Mouse (Mus musculus): Measurements from ENCODE around the gene Ssbp2.
A peak's percentile ranks its signal among the peaks of the same experiment; 100 is the strongest.

The Ssbp2 gene

GRCm38 (mm10) chr13:91725130-91725529, 265.0 kb downstream of the Ssbp2 start:
- peak; percentile 7 for DNase-seq (ENCODE audit: low read depth, low spot score)

GRCm38 (mm10) chr13:91727899-91728298, 267.8 kb downstream of the Ssbp2 start:
- peak; percentile 74 for DNase-seq (ENCODE audit: low read depth, low spot score)

DNA sequence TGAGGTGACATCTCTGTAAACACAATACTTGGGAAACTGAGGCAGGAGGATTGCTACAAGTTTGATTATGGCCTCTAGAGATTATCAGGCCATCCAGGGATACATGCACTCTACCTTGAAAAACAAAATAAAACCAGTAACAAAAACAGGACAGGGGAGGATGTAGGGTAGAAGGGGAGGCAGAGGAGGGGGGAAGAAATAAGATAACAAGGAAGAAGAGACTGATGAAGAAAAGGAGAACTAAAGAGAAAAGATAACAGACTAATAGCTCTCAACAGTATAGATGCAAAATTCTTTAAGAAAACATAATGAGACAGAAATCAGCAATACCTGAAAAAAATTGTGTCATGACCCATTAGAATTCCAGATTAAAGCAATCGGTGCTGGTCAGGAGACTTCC, 277.1 kb downstream of the Ssbp2 start:
- no peak for DNase-seq (ENCODE audit: low read depth, low spot score)

GRCm38 (mm10) chr13:91740851-91741250, 280.8 kb downstream of the Ssbp2 start:
- DNase-seq (ENCODE audit: low read depth, low spot score), result no peak

GRCm38 (mm10) chr13:91741280-91742047, 281.4 kb downstream of the Ssbp2 start, which contains the start of gene Acot12:
Gene Acot12 (plus strand): TSS chr13:91741512.
- DNase-seq (ENCODE audit: low read depth, low spot score), result no peak

DNA sequence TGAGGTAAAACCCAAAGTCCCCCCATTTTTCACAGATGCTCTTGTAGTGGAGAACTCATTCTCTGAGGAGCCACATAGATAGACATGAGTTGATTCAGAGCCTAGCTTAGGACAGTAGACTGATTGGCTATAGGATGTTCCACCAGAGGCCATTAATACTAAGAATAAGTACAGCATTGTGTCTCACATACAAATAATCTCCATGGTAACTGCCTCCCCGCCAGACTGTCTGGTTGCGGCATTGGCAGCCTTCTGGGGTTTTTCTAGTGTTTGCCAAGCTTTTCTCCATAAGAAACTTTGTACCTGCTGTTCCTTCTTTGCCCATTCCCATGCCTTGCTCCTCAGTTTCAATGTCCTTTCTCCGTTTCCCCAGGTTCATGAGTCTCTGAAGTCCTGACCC, 283.1 kb downstream of the Ssbp2 start:
- DNase-seq (ENCODE audit: low read depth, low spot score), result no peak

DNA sequence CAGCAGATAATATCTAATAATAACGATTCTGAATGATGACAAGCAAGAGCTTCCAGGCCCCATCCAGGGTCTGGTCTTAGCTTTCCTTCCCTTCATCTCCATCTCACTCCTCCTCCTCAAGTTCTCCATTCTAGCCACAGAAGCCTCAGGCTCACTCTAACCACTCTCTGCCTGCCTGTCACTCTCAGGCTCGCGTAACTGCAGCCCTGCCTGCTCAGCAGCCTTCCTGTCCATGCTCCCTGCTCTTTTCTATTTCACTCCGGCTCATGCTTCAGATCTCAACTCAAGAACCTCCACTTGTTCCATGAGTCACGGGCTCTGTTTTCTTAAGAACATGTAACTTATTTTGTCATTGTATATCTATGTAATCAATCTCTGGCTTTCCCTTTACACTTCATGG, 286.4 kb downstream of the Ssbp2 start:
- no peak for DNase-seq (ENCODE audit: low read depth, low spot score)

- no peak for DNase-seq (ENCODE audit: low read depth, low spot score)
Observed at GRCm38 (mm10) chr13:91748401-91748800, 288.3 kb downstream of the Ssbp2 start.

GRCm38 (mm10) chr13:91749981-91750380, 289.9 kb downstream of the Ssbp2 start:
- DNase-seq (ENCODE audit: low read depth, low spot score), result no peak

All from A20 (cell line).